Mouse (Mus musculus): ENCODE results near the gene Gm28870.
"Not testable (repeated sequence)": the region's sequence is repeated elsewhere in the genome, so short reads cannot be mapped to it uniquely, and the experiment has no call there.

The Gm28870 gene

GRCm38 (mm10) chrY:50096976-50097375 is at the start of gene Gm28870:
TSS of gene Gm28870 (plus strand) at chrY:50097276.
- DNase-seq (ENCODE audit: low spot score) = not testable (repeated sequence)

All from layer of hippocampus, adult 11-12 months (tissue).